Mouse (Mus musculus): ENCODE data around the gene Ghsr. TPM values are rescaled to one million over a fixed set of nuclear protein-coding genes. Genes with fewer than 3 reads are reported as not detected.

The Ghsr gene
- not detected for polyA plus RNA-seq (2017; shearing (Covaris generic))

DNA sequence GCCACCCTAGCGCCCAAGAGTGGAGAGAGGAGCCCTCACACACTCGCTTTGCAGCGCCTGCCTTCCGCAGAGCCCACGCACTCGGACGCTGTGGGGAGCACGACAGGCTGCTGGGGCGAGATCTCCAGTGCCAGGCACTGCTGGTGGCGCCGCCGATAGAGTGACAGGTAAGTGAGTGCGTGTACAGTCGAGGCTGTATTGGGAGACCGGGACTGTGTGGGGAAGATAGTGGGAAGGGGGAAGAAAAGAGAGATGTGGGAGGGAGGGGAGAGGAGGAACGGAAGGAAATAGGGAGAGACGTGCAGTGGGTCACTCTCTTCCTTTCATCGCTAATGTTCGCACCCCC is at the start of gene Ghsr:
Gene Ghsr (plus strand): TSS at position 76 of the 346 bp plus-strand sequence.

Other genes starting within 250 kb of the Ghsr start
- 3.2 TPM for gene Ect2, start 217.5 kb upstream of the Ghsr start, polyA plus RNA-seq (2017; shearing (Covaris generic))
- 14.7 TPM for gene Nceh1, start 188.4 kb upstream of the Ghsr start, polyA plus RNA-seq (2017; shearing (Covaris generic))
- gene Tnfsf10, start 54.3 kb upstream of the Ghsr start, polyA plus RNA-seq (2017; shearing (Covaris generic)) = 3.5 TPM

Measured in naive thymus-derived CD4-positive, alpha-beta T cell, adult 5 months (primary cell).